Mouse (Mus musculus) stomach, embryonic 16.5 days (tissue): ENCODE results near the gene Yjefn3. TPM values are rescaled to one million over a fixed set of nuclear protein-coding genes. Genes with fewer than 3 reads are reported as not detected.

Experiments used
- polyA plus RNA-seq: library from polyadenylated mRNA; unstranded; fragments of >200 nt; fragmentation: Nextera tagmentation; extraction: Ambion mirVana; gene quantifications from 2 replicates; pipeline ENCODE4 v1.2.1, GENCODE M21; 2015

Gene Yjefn3
- polyA plus RNA-seq, 1 experiment from 2014 or later: 3.2 TPM

Other genes with a start within 250 kb of the Yjefn3 start
- gene Zfp964, start 248.2 kb downstream of the Yjefn3 start, polyA plus RNA-seq: 1.9 TPM in 2 replicates
- 22.8 and 28.9 TPM in 2 replicates for gene Zfp869, start 192.0 kb downstream of the Yjefn3 start, polyA plus RNA-seq
- 5.3 and 5.4 TPM in 2 replicates for gene Zfp963, start 152.7 kb downstream of the Yjefn3 start, polyA plus RNA-seq
- gene Gm20422, start 127.8 kb downstream of the Yjefn3 start, polyA plus RNA-seq: 0.55 TPM in 1 of 2 replicates, not detected in the other
- 45.6 and 46.6 TPM in 2 replicates for gene Atp13a1, start 111.5 kb downstream of the Yjefn3 start, polyA plus RNA-seq
- 24.1 and 25.8 TPM in 2 replicates for gene Zfp866, start 111.5 kb downstream of the Yjefn3 start, polyA plus RNA-seq
- gene Gmip, start 94.0 kb downstream of the Yjefn3 start, polyA plus RNA-seq: 10.0 and 11.0 TPM in 2 replicates
- 0.22 and 0.35 TPM in 2 replicates for gene Lpar2, start 80.3 kb downstream of the Yjefn3 start, polyA plus RNA-seq
- 3.1 and 4.6 TPM in 2 replicates for gene Pbx4, start 70.2 kb downstream of the Yjefn3 start, polyA plus RNA-seq
- gene Cilp2, start 15.0 kb downstream of the Yjefn3 start, polyA plus RNA-seq: 0.37 and 0.59 TPM in 2 replicates
- gene Tssk6, start 528 bp downstream of the Yjefn3 start, polyA plus RNA-seq: 2.1 and 2.3 TPM in 2 replicates
- 170 and 193 TPM in 2 replicates for gene Ndufa13, start 154 bp downstream of the Yjefn3 start, polyA plus RNA-seq
- 29.7 and 32.3 TPM in 2 replicates for gene Gatad2a, start 93.7 kb upstream of the Yjefn3 start, polyA plus RNA-seq
- 46.1 and 46.7 TPM in 2 replicates for gene Mau2, start 140.0 kb upstream of the Yjefn3 start, polyA plus RNA-seq
- gene Sugp1, start 140.1 kb upstream of the Yjefn3 start, polyA plus RNA-seq: 39.1 and 42.0 TPM in 2 replicates
- gene Tm6sf2, start 170.2 kb upstream of the Yjefn3 start, polyA plus RNA-seq: 8.4 and 11.6 TPM in 2 replicates
- gene Hapln4, start 180.7 kb upstream of the Yjefn3 start, polyA plus RNA-seq: 0.28 TPM in 1 of 2 replicates, not detected in the other
- gene Ncan, start 218.2 kb upstream of the Yjefn3 start, polyA plus RNA-seq: 0.96 and 1.4 TPM in 2 replicates
- gene Nr2c2ap, start 228.6 kb upstream of the Yjefn3 start, polyA plus RNA-seq: 35.7 and 37.1 TPM in 2 replicates
- 14.5 and 17.1 TPM in 2 replicates for gene Rfxank, start 236.4 kb upstream of the Yjefn3 start, polyA plus RNA-seq
- gene Borcs8, start 236.8 kb upstream of the Yjefn3 start, polyA plus RNA-seq: 38.0 and 42.8 TPM in 2 replicates
- 0.25 TPM in 2 replicates for gene Mef2b, start 237.0 kb upstream of the Yjefn3 start, polyA plus RNA-seq